Mouse (Mus musculus) lung, embryonic 15.5 days (tissue): ENCODE measurements around the gene Cdk4. TPM values are rescaled to one million over a fixed set of nuclear protein-coding genes. Genes with fewer than 3 reads are reported as not detected.

Experiments
- ATAC-seq: fragments of 200-750 bp; cut with Nextera tagmentation; 2 replicates; pipeline ENCODE4 v1.8.0; 2017; ENCODE audit warnings: moderate number of reproducible peaks, borderline replicate concordance; ENCODE audit not compliant: low FRiP score, low TSS enrichment; ENCODE audit errors: extremely low read depth
- H3K27ac ChIP-seq: fragments of 300-500 bp; sonication (generic); 2 replicates; pipeline ENCODE4 v1.5.1; 2015; ENCODE audit warnings: moderate library complexity, mild to moderate bottlenecking, inconsistent platforms
- H3K27me3 ChIP-seq: fragments of 300-500 bp; sonication (generic); 2 replicates; pipeline ENCODE4 v1.6.1; 2015; ENCODE audit warnings: inconsistent platforms
- H3K36me3 ChIP-seq: fragments of 300-500 bp; sonication (generic); 2 replicates; pipeline ENCODE4 v1.6.1; 2015; ENCODE audit warnings: inconsistent platforms
- H3K4me1 ChIP-seq: fragments of 300-500 bp; sonication (generic); 2 replicates; pipeline ENCODE4 v1.6.1; 2015; ENCODE audit warnings: inconsistent platforms
- H3K4me2 ChIP-seq: fragments of 300-500 bp; sonication (generic); 2 replicates; pipeline ENCODE4 v1.6.1; 2015; ENCODE audit warnings: inconsistent platforms, mild to moderate bottlenecking, moderate library complexity
- H3K4me3 ChIP-seq: fragments of 300-500 bp; sonication (generic); 2 replicates; pipeline ENCODE4 v1.5.1; 2015; ENCODE audit warnings: mild to moderate bottlenecking, inconsistent platforms
- H3K9ac ChIP-seq: fragments of 300-500 bp; sonication (generic); 2 replicates; pipeline ENCODE4 v1.6.1; 2015; ENCODE audit warnings: inconsistent platforms
- H3K9me3 ChIP-seq: fragments of 300-500 bp; sonication (generic); 2 replicates; pipeline ENCODE4 v1.6.1; 2016; ENCODE audit warnings: inconsistent platforms
- WGBS: fragments of 180-500 bp; shearing (Covaris S2); methylation state at CpG from one replicate; pipeline ENCODE4 v1.1.7; 2015; 5-methylcytosine and 5-hydroxymethylcytosine counted together
- polyA plus RNA-seq: library from polyadenylated mRNA; unstranded; fragments of >200 nt; fragmentation: Nextera tagmentation; extraction: Ambion mirVana; gene quantifications from 2 replicates; pipeline ENCODE4 v1.2.1, GENCODE M21; 2015

Gene Cdk4
- polyA plus RNA-seq, 1 experiment from 2014 or later: 1,786 TPM

DNA sequence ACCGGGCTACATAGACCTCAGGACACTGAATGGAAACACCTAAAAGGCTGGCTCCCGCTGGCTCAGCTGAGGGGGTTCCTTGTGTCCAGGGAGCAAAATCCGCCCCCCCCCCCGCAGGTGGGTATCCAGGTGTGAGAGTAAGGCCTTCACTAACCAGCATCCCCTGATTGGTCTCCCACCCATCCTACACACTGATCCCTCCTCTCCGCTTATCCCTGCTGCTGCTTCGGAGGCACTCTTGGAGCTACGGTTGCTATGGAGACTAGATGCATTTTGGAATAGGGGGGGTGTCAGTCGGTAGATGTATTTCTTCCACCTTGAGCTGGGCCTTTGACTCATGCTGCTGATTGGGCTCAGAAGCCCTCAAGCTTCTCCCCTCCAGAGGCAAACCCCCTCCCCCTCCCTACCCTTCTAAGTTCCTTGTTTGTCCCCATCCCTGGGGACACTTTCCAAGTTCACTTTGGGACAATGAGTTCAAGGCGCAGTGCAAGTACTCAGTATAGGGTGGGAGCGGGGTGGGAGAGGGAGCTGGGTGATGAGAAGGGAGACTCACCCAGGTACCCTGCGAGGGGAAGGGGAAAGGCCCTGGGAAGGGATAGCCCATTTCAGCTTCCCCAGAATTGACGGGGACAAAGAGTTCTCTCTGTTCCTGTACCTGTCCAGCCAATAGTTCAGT, 14.8 kb downstream of the Cdk4 start:
- Histone ChIP-seq H3K36me3 (no peaks in the 10 kb centered on the region), H3K27ac (no peak overlapping the region), H3K4me3 (peak overlapping the region; percentile 46), H3K9ac (no peak overlapping the region), H3K4me1 (peaks cover 41% of the 10 kb centered on the region), H3K27me3 (peaks cover 80% of the 10 kb centered on the region), H3K4me2 (peak overlapping the region; percentile 85), H3K9me3 (no peaks in the 10 kb centered on the region)
- ATAC-seq: no peak
- WGBS: 1% methylated on average over 12 of the region's 12 CpGs

DNA sequence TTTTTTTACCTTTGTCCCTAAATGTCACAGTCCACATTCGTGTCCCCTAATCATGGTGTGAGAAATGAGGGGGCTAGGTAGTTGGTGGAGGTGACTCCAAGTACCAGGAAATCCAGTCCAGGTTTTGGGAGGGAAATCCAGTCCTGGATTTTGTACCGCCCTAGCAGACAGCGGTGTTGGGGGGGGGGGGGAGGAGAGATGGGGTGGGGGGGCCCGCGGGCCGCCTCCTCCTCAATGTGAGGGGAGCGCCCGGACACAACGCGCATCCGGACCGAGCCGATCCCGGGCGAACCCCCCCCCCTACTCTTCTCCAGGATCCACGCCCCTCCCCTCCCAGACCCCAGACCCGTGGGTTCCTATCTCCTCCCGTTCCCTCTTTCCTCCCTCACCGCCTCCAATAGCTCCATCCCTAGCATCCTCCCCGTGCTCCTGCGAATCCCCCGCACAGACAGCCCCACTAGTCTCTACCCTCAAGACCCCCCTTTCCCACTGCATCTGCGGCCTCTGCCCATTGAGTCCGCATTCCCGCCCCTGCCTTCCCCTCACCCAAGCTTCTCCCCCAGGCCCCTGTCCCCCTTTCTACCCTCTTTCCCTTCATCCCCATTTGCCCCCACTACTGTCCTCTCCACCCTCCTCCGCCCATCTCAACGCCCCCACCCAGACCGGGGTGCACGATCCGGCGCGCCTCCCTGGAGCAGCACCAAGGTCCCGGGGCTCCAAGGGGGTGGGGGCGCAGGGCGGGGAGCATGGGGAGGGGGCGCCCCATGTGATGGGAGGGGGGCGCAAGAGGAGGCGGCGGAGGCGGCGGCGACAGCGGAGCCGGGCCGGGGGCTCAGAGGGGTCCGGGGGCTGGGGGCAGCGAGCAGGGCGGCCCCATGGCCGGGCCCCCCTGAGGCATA, 15.6 kb downstream of the Cdk4 start:
- peak overlapping the region; percentile 24; the same call in 1 of the 2 replicates for H3K9ac ChIP-seq
- H3K4me2 ChIP-seq: peak overlapping the region; percentile 85
- H3K4me1 ChIP-seq: peaks cover 41% of the 10 kb centered on the region
- WGBS: under 1% methylated on average over 26 of the region's 49 CpGs
- peaks cover 88% of the 10 kb centered on the region for H3K27me3 ChIP-seq
- H3K27ac ChIP-seq: no peak overlapping the region
- ATAC-seq: no peak
- H3K4me3 ChIP-seq: peak overlapping the region; percentile 46
- no peaks in the 10 kb centered on the region for H3K36me3 ChIP-seq
- H3K9me3 ChIP-seq: no peaks in the 10 kb centered on the region

DNA sequence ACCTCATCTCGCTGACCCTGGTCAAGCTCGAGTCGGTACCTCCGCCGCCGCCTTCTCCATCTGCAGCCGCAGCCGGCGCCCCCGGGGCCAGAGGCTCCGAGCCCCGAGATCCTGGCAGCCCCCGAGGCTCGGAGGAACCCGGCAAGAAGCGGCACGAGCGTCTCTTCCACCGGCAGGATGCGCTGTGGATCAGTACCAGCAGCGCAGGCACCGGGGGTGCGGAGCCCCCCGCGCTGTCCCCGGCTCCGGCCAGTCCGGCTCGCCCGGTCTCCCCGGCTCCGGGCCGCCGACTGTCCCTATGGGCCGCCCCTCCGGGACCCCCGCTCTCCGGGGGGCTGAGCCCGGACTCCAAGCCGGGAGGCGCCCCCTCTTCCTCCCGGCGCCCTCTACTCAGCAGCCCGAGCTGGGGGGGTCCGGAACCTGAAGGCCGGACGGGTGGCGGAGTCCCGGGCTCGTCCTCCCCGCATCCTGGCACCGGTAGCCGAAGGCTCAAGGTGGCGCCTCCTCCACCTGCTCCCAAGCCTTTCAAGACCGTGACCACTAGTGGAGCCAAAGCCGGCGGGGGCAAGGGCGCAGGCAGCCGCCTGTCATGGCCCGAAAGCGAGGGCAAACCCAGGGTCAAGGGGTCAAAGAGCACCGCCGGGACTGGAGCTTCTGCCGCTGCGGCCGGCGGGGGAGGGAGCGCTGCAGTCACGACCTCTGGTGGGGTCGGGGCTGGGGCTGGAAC, 16.5 kb downstream of the Cdk4 start:
- H3K27me3 ChIP-seq: peaks cover 95% of the 10 kb centered on the region
- H3K9me3 ChIP-seq: no peaks in the 10 kb centered on the region
- ATAC-seq: 0 out of 2 replicates have a peak, but pooled peaks have one; percentile 3
- WGBS: 4% methylated on average over 55 of the region's 70 CpGs
- H3K9ac ChIP-seq: peak overlapping the region; percentile 24
- peak overlapping the region; percentile 85 for H3K4me2 ChIP-seq
- H3K36me3 ChIP-seq: no peaks in the 10 kb centered on the region
- peaks cover 41% of the 10 kb centered on the region for H3K4me1 ChIP-seq
- peak overlapping the region; percentile 46 for H3K4me3 ChIP-seq
- H3K27ac ChIP-seq: no peak overlapping the region

DNA sequence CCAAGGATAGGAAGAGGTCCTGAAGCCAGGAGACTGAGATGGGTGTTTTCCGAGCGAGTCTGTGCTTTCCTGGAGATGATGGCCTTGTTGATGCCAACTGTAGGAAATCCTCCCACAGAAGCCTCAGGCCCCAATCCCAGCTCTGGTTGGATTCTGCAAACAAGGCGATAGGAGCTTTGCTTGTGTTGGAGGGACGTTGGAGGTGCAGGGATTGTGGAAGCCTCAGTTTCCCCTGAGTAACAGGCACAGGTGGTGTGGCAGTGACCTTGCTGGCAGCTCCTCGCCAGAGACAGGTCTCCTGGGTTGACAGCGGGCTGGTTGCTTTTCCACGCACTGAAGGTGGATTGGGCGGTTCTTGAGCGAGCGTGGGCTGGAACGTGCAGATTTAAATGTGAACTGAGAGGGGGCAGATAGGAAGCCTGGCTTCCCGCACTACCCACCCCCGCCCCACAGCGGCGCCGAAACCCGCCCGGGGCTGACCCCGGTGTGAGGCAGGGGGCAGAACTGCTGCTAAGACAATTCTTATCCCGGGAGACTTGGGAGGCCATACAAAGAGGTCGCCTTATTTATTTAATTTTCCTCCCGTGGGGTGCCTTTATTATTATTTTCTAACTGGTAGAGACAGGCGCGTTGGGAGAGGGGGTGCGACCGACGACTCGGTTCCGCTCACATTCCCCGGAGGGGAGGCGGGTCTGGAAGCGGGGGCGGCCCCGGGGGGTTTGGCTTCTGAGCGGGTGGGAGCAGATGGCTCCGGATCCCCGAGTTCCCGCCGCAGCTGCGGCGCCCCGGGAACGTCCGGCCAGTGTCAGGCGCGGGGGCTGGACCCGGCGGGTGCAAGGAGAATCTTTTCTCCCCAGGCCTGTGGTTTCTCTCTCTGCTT, 17.8 kb downstream of the Cdk4 start:
- WGBS: 2% methylated on average over 48 of the region's 48 CpGs
- Histone ChIP-seq H3K27me3 (peaks cover 94% of the 10 kb centered on the region), H3K36me3 (no peaks in the 10 kb centered on the region), H3K9me3 (no peaks in the 10 kb centered on the region), H3K9ac (no peak overlapping the region), H3K4me1 (peaks cover 41% of the 10 kb centered on the region), H3K4me3 (peak overlapping the region; percentile 28), H3K4me2 (peak overlapping the region; percentile 56), H3K27ac (no peak overlapping the region)
- ATAC-seq: no peak

DNA sequence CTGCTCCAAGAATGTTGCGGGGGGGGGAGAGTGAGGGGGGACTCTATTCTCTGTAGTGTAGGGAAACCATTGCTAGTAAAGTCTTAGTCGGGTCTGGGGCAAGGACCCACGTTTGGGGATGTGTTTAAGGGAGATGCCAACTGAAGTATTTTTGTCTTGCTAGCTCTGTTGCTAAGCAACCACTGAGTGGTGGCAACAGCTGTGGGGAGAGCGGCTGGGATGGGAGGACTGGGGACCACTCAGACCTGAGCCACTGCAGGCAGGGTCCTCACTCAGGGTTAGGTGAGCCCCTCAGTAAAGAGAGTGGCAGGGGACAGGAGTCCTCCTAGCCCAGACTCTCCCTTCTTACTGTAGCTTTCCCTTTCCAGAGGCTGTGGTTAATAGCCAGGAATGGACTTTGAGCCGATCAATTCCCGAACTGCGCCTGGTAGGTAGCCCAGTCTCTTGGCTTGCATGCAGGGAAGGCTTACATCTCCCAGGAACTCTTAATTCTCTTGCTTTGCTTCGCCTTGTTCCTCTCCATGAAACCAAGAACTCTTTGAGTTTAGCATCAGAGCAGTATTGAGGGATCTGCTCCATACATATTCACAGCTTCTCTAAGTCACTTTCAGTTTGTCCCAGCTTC, 18.8 kb downstream of the Cdk4 start:
- Histone ChIP-seq H3K9me3 (no peaks in the 10 kb centered on the region), H3K27me3 (peaks cover 88% of the 10 kb centered on the region), H3K4me1 (peaks cover 41% of the 10 kb centered on the region), H3K36me3 (no peaks in the 10 kb centered on the region), H3K9ac (no peak overlapping the region), H3K4me3 (peak overlapping the region; percentile 28; the same call in 1 of the 2 replicates), H3K27ac (no peak overlapping the region), H3K4me2 (peak overlapping the region; percentile 56)
- ATAC-seq: no peak
- WGBS: 34% methylated on average over 8 of the region's 8 CpGs

DNA sequence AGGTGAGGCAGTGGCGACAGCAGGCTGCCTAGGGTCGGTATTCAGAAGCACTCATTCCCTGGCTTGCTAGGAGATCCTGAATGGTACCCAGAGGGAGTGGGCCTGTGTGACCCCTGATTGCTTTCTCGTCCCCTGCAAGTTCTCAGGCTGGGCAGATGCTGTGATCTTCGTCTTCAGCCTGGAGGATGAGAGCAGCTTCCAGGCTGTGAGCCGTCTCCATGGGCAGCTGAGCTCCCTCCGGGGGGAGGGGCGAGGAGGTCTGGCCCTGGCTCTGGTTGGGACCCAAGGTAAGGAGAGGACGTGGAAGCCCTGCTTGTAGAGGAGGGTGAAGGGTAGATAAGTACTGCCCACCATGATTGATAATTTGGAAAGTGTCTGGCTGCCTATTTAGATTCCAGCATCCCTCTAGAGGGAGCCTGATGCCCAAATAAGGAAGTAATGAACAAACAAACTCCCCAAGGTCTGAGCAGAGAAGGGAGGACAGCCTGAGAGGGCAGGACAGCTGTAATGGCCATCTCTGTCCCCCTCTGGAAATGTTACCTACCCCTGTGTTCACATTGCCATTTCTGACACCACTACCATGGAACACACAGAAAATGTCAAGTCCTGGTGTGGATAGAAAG, 20.1 kb downstream of the Cdk4 start:
- H3K27me3 ChIP-seq: peaks cover 84% of the 10 kb centered on the region
- 18% methylated on average over 8 of the region's 8 CpGs for WGBS

DNA sequence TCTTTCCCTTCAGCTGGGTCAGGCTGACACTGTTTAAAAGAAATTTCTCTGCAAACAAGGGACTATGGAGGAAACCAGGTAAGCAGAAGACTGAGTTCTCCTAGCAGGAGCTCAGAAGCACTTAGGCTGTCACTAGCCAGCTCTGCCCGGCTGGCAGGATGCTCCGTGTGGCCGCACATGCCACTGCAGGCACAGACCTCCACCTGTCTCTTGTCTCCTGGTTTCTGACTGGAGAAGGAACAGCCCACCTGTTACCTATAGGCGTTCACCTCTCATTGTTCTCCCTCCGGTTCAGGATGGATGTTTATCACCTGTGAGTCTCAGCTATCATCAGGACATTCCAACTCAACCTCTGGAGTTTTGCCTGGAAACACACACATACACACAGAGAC, 20.6 kb downstream of the Cdk4 start:
- Histone ChIP-seq H3K27me3 (peaks cover 81% of the 10 kb centered on the region), H3K9me3 (no peaks in the 10 kb centered on the region), H3K4me3 (no peak overlapping the region)

More for the DNA sequence above, 20.1 kb downstream of the Cdk4 start:
- ATAC-seq: no peak
- Histone ChIP-seq H3K27ac (no peak overlapping the region), H3K4me2 (no peak overlapping the region), H3K4me1 (peaks cover 39% of the 10 kb centered on the region), H3K9ac (no peak overlapping the region), H3K4me3 (no peak overlapping the region), H3K9me3 (no peaks in the 10 kb centered on the region), H3K36me3 (no peaks in the 10 kb centered on the region)

DNA sequence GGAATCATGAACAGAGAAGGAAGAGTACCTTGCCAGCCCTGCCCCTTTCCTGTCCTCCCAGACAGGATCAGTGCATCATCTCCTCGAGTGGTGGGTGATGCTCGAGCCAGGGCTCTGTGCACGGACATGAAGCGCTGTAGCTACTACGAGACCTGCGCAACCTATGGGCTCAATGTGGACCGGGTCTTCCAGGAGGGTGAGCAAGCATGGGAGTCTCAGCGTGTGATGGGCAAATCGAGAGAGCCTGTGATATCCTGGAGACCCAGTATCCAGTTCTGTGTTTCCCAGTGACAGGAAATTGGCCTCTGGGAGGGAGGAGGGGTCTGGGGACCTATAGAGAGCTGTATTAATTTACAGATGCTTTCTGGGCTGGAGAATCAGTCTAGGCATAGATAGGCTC, 21.7 kb downstream of the Cdk4 start:
- H3K36me3 ChIP-seq: no peaks in the 10 kb centered on the region
- no peak overlapping the region for H3K27ac ChIP-seq
- ATAC-seq: no peak
- no peak overlapping the region for H3K4me3 ChIP-seq
- no peak overlapping the region for H3K4me2 ChIP-seq
- 81% methylated on average over 9 of the region's 9 CpGs for WGBS
- no peaks in the 10 kb centered on the region for H3K9me3 ChIP-seq
- H3K9ac ChIP-seq: no peak overlapping the region
- H3K4me1 ChIP-seq: peaks cover 22% of the 10 kb centered on the region
- H3K27me3 ChIP-seq: peaks cover 81% of the 10 kb centered on the region

More for the DNA sequence above, 20.6 kb downstream of the Cdk4 start:
- H3K4me2 ChIP-seq: no peak overlapping the region
- no peaks in the 10 kb centered on the region for H3K36me3 ChIP-seq
- WGBS: 36% methylated on average over 5 of the region's 5 CpGs
- H3K4me1 ChIP-seq: peaks cover 34% of the 10 kb centered on the region
- H3K27ac ChIP-seq: no peak overlapping the region
- ATAC-seq: no peak
- H3K9ac ChIP-seq: no peak overlapping the region

DNA sequence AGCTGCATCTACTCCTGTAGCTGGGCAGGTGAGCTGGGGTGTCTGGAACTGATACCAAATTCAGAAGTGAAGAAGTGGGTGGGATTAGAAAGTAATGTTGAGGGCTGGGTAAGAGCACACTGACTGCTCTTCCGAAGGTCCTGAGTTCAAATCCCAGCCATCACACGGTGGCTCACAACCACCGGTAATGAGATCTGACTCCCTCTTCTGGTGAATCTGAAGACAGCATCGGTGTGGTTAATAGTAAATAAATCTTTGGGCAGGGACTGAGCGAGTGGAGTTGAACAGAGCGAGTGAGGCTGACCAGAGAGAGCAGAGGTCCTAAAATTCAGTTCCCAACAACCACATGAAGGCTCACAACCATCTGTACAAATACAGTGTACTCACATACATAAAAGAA, 22.3 kb downstream of the Cdk4 start:
- Histone ChIP-seq H3K4me2 (no peak overlapping the region), H3K4me3 (no peak overlapping the region), H3K9me3 (no peaks in the 10 kb centered on the region), H3K27ac (no peak overlapping the region), H3K4me1 (peaks cover 19% of the 10 kb centered on the region), H3K9ac (no peak overlapping the region), H3K36me3 (no peaks in the 10 kb centered on the region), H3K27me3 (peaks cover 81% of the 10 kb centered on the region)
- 66% methylated on average over 6 of the region's 6 CpGs for WGBS
- no peak for ATAC-seq

DNA sequence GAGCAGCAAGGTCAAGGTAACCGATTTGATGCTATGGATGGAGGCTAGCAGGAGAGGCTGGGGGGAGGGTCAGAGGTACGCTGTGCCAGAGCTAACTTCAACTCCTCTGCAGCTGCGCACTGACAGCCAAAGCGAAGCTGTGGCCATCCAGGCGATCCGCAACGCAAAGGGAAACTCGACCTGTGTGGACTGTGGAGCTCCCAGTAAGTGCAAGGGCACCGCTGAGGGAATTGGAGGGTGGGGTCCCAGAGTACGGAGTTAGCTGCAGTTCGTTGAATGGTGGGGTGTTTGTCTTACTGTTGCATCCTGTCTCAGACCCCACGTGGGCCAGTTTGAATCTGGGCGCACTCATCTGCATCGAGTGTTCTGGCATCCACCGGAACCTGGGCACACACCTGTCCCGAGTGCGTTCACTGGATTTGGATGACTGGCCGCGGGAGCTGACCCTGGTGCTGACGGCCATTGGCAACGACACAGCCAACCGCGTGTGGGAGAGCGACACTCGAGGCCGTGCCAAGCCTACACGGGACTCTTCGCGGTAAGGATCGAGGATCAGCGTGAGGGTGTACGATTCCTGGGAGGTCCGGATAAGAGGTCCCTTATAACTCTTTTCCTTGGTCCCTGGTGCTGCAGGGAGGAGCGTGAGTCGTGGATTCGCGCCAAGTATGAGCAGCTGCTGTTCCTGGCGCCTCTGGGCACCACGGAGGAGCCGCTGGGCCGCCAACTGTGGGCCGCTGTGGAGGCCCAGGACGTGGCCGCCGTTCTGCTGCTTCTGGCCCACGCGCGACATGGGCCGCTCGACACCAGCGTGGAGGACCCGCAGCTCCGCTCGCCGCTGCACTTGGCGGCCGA, 27.5 kb downstream of the Cdk4 start:
- peaks cover 48% of the 10 kb centered on the region for H3K4me1 ChIP-seq
- H3K36me3 ChIP-seq: no peaks in the 10 kb centered on the region
- H3K27ac ChIP-seq: no peak overlapping the region
- no peak overlapping the region for H3K9ac ChIP-seq
- no peak for ATAC-seq
- H3K9me3 ChIP-seq: no peaks in the 10 kb centered on the region
- H3K4me3 ChIP-seq: peak overlapping the region; percentile 26
- peaks cover 59% of the 10 kb centered on the region for H3K27me3 ChIP-seq
- WGBS: 9% methylated on average over 57 of the region's 57 CpGs
- H3K4me2 ChIP-seq: peak overlapping the region; percentile 58
